Mouse (Mus musculus) WW6 (cell line): ENCODE results near the gene Primpol.

Source experiments
- DNase-seq: peaks from one replicate; pipeline ENCODE4 v3.0.0-alpha.2; 2013; ENCODE audit warnings: low read depth, low spot score

Primpol gene

DNA sequence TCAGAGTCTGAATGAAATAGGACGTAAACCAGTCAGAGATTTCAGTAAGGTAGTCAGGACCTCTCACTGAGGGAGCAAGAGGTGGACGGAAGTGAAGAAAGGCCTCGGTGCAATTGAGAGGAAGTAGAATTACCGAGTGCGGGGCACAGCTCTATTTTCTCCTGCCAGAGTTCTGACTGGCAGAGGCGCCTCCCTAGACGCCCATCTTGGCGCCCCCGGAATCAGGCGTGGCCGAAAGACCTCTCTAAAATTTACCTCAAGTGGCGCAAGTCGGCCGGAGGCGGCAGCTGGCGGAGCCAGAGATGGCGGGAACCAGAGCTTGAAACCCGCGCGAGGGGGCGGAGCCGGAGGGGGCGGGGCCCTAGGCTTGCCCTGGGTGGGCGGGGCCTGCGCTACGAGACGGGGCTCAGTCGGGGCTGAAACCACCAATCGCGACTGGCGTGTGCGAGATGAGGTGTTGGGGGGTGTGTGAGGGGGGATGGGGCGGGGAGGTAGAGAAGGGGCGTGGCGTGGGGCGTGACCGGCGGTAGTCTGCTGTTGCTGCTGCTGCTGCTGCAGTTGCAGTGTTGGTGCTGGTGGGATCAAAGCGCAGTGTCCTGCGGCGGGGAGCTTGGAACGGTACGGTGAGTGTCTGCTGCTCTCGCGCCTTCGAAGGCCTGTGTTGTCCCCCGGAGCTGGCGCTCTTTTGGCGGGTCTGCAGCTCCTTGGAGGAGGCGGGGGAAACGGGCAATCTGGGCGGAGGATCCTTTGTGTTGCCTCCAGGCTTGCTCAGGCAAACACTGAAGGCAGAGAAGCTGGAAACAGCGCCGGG, at the start of gene Primpol, which contains the start of gene Casp3:
Primpol (minus strand) TSS at position 334 of the 811 bp plus-strand sequence.
Casp3 (plus strand) TSS at position 413 of the 811 bp plus-strand sequence.
- DNase-seq: peak; percentile 94

- no peak for DNase-seq
Measured at GRCm38 (mm10) chr8:46655919-46656318, 38.9 kb upstream of the Primpol start.

DNA sequence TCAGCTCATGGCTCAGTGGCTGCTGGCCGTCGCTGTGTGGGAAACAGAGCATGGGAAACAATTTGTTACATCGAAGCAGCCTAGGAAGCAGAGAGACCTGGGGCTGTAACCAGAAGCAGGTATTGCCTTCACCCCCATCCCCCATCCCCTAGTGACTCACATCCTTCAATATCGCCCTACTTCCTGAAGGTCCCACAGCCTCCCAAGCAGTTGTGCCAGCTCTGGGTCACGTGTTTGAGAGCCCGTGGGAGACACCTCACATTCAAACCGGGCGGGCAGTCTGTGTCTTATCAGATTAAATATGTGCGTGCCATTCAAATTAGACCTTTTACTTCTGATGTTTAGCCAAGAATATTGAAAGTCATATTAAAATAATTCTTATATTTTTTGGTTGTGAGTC, 34.9 kb upstream of the Primpol start:
- no peak for DNase-seq

DNA sequence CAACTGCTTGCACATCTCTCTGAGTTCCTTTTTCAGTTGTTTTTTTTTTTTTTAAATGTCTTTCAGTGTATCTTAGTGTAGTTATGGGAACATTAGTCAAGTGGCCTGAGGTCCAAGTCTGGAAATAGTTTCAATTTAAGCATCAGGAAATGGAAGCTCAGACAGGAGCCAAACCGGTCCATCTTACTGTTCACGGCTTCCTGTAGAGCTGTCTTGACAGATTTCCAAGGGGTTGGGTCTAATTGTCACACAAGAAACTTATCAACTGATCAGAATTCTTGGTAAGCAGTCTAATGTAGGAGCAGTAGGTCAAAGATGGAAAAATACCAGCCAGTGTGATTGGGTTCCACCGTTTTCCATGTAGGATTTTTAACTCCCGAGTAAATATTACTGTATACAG, 31.4 kb upstream of the Primpol start:
- DNase-seq: no peak

DNA sequence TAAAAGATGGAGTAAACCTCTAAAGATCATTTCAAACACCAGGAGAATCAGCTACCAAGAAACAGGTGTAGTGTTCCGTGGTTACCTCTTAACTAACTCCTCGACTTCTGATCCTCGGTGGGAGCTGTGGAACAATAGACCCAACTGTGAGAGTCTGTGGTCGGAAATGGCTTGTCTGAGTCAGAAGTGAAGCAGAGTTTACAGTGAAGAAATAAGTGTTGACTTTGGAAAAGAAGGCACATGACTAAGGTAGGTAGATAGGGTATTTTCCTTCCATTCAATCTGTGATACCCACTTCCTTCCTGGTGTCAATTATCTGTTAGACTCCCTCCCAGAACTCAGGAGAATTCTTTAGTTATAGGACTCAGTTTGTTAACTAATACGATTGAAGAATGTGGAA, 24.3 kb upstream of the Primpol start:
- no peak for DNase-seq

GRCm38 (mm10) chr8:46639852-46640251, 22.8 kb upstream of the Primpol start:
- no peak for DNase-seq

DNA sequence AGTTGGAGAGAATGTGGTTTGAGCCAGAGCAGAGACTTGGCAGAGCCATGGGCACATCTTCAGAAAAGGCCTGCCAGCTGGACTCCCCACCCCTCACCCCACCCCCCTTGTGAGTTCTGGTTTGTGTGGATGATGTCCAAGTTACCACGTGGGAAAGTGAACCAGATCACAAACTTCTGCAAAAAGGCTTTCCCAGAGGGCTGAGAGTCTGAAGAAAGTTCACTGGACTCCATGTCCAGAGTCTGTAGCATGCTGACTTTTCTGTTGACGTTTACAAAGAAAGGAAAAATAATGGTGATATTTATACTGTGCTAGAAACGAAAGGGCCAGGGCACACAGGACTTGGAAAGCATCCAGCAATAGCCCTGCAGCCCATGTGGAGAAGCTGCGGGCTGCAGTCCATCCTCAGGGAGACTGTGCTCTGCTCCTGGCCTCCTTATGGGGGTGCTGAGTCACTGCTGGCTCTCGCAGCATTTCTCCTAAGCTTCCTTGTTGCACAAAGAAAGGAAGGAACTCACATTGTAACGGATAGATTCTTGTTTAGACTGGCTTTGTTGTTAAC, 22.1 kb upstream of the Primpol start:
- no peak for DNase-seq

DNA sequence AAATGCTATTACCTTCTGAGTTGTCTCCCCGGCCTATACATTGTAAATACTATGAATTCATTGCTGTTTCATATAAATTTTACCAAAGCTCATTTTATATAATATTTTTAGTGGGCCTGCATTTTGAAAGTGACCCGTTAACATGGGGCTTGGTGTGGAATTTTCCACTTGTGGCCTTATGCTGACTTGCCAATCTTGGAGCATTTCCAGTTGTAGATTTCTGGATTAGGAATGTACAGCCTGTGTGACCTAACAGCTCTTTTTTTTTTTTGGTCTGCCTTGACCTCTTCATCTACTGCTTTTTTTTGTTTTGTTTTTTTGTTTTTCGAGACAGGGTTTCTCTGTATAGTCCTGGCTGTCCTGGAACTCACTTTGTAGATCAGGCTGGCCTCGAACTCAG, 13.9 kb upstream of the Primpol start:
- DNase-seq: no peak

DNA sequence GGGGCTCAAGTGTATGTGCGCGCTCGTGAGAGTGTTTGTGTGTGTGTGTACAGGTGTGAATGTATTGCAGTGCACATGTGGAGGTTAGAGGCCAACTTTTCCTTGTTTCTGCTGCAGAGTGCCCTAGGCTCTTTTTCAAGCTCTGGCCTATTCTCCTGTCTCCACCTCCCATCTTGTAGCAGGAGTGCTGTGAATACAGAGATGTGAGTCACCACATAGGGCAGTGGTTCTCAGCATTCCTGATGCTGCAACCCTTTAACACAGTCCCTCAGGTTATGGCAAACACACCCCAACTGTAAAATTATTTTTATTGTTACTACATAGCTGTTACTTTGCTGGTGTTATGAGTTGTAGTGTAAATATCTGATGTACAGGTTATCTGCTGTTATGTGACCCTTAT, 13.4 kb upstream of the Primpol start:
- no peak for DNase-seq

DNA sequence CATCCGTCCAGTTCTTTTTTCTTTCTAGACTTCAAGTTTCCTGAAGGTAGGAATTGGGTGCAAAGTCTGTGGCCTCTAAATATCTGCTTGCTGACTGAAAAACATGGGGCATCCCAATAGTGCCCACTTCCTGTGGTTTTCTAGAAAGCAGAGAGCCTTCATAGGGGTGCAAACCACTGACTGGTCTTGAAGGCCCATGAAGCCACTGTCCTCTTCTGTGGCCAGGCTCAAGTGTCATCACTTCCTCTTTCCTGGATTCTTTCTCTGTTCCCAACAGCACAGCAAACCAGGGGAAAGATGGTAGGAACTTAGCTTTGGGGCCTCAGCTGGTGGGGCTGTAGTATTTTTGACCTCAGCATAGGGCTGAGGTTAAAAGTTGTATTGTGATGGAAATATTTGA, 11.6 kb upstream of the Primpol start:
- no peak for DNase-seq

DNA sequence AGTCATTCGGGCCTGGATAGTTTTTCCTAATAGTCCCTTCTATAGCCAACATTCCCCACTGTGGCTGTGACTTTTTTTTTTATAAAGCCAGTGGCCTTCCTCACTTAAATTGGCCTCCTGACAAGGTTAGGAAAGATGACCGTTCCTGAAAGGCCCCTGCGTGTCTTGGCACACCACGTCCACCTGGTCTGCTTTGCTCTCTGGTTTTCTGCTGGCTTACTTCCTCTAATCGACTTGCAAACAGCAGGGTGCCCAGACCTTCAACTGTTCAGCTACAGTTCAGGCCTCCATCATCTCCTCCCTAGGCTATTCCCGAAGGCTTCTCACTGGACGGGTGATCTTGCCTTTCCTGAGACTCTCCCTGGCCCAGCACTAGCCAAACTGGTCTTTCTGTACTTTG, 10.9 kb upstream of the Primpol start:
- no peak for DNase-seq

DNA sequence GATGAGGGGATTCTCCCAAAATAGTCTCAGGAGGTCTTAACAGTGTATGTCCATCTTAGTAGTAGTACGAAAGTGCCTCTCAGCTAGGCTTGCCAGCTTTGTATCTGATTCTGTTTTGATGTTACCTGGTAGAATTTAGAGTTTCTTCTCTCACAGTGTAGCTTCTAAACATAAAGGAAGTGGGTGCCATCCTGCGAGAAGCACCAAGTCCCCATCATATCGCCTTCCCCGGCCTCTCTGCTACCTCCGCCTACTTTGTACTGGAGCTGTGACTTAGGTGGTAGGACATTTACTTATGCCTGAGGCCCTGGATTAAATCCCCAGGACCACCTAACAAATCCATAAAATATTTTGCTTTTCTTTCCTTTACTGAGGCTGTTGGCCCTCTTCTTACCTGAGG, 9.6 kb upstream of the Primpol start:
- no peak for DNase-seq

- no peak for DNase-seq
Measured at GRCm38 (mm10) chr8:46625166-46625565, 8.2 kb upstream of the Primpol start.

DNA sequence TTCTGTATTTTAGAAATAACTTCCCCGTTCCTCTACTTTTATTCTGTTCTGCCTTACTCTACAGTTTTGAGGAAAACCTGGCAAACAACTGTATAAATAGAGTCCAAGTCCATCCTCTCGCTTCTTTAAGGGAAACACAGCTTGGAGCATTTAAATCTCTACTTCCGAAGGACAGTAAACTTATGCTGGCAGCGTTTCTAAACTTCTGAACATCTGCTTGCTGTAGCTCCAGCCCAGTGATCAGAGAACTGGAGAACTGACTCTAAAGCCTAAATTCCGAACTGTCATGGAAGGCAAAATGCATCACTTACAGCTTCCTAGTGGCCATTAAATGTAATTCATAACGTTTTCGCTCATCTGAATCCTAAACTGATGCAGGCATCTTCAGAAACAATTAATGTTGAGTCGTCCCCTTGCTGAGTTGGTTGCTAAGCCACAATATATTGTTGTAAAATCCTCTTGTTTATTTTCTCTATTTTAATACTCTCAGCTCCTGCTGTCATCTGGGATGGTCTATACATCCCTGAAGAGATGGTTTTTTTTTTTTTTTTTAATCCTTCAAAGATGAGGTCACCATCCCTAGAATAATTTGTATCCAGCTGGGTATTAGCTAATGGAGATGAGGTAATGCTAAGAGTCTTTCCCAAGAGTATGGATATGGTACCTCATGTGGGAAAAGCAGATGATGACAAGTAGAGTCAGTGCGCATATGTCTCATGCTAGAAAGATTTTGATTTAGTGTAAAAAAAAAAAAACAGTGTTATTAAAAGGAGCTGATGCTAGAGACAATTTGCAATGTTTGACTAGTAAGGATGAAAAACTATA, 5.6 kb upstream of the Primpol start:
- no peak for DNase-seq

DNA sequence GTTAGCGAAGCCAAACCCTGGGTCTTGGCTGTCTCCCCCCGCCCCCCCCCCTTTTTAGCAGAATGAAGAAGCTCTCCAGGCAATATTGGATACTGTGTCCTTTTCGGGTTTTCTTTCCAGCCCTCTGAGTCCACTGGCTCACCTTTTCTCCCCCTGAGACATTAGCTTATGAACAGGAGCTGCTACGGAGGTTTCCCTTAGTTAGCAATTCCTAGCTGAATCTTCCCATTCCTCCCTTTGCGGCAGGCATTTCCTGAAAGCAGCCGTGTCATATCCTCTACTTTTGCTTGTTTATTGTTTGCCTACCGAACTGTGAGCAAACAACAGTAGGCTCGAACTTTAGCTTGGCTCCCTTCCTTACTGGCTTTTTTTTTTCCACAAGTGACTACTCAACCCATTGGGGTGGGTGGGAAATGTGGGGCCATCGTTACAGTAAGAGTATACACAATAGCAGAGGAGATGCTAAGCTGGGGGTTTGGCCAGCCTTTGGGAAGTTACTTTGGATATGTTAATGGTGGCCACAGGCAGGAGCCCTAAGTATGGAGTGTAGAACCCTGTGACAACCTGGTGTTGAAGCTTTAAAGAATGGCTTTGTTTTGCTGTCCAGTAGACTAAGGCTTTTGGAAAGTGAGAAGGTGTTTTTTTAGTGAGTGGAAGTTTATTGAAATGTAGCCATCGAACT, 1.8 kb upstream of the Primpol start:
- no peak for DNase-seq

DNA sequence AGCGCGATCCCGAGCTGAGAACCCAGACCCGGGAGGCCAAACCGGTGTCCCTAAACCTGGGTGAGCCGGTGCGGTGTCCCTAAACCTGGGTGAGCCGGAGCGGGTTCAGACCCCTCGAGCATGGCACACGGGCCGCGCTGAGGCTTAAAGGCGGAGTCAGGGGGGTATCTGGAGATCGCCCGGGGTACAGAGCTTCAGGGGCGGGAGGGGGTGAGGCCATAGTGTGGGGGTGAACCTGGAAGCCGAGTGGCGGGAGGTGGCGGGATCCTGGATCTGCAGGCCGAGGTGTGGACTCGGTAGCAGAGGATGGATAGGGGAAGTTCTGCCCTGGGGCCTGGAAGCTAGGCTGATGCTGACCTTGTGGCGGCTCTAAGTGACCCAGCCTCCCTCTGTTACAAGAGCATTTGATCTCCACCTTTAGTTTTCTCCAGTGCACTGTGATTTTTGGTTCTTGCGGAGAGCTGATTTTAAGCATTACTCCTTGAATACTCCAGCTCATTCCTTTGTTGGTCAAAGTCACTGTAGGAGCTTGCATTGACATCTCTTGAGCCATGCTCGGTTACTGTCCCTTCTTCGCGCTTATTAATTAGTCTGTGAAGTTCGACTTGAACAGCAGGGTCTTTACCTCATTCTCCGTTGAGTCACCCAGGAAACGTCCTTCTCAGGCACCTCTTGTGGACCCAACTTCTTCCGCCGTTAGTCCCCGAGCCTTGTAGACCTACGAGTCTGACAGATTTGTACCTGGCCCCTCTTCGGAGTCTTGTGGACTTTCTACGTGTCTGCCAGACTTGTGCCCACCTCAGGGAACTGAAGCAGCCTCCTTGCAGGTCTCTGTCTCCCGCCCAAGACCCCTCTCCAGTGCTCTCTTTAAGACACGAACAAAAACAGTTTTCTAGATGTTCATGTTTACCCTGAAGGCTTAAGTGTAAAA, 943 bp upstream of the Primpol start:
- DNase-seq: no peak

DNA sequence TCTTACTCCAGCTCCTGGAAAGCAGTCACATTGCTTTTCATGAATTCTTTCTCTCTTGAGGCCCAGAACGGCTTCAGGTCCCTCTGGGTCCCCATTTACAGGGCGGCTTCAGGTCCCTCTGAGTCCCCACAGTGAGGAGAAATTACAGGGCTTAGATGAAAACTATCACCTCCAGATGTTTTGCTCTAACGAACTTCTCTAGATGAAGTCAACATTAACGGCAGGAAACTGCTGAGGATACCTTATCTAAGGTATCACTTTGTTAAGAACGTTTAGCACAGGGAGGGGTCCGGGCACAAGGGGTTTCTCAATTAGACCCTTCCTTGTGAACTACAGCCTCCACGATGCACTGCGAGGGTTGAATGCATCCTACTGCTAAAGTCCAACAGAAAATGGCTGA, 1.1 kb downstream of the Primpol start:
- no peak for DNase-seq

DNA sequence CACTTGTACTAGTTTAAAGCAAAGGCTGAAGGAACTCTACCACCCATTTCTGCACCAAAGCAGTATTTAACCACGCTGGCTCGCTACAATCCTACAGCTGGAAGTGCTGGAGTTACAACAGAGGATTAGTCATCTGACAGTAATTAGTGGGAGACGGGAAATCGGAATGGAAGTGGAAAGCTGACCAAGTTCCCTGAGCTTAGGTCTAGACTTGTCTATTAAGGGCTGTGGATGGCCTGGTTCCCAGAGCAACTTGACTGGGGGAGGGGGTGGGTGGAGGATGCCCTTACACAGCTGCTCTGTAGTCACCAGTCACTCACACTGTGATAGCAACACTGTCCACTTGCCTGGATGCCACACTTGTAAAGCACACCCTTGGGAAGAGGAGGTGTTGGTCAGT, 3.6 kb downstream of the Primpol start:
- no peak for DNase-seq

DNA sequence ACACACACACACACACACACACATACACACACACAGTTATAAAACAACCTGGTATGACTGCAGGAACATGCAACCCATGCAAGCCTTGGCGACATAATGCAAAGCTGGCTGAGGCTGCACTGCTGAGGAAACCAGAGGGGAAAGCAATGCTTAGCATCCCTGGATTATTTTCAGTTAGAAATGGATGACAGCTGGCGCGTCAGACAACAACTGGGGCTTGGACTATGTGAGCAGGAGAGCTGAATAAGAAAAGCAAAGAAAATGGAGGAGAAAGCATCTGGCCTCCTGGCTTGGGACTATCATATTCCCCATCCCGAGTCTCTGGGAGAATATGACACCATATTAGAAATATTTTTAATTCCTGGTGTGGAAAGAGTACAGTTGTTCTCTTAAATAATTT, 4.1 kb downstream of the Primpol start:
- DNase-seq: no peak

GRCm38 (mm10) chr8:46611557-46611956, 5.5 kb downstream of the Primpol start:
- DNase-seq: no peak

- no peak for DNase-seq
Measured at GRCm38 (mm10) chr8:46606930-46607329, 10.1 kb downstream of the Primpol start.
